Mouse (Mus musculus) CH12.LX (cell line): Measurements from ENCODE around the gene Tufm. TPM values are rescaled to one million over a fixed set of nuclear protein-coding genes. Genes with fewer than 3 reads are reported as not detected.

Experiments used
- DNase-seq: peaks from one replicate; pipeline ENCODE4 v3.0.0-alpha.2; 2013; ENCODE audit errors: extremely low read depth
- H3K27ac ChIP-seq: 2 replicates; pipeline ENCODE4 v1.5.1; 2012; ENCODE audit warnings: low read depth, mild to moderate bottlenecking, control low read depth, moderate library complexity; ENCODE audit not compliant: insufficient read depth
- H3K27me3 ChIP-seq: replicated peaks from 2 replicates; pipeline ENCODE3; 2012; ENCODE audit warnings: inconsistent platforms
- H3K36me3 ChIP-seq, 2 experiments: replicated peaks in 1 of 2; 2 replicates each; pipeline versions ENCODE3 to v1.6.1; 2012; ENCODE audit warnings: inconsistent platforms in 1 of 2, low read length in 1 of 2, mild to moderate bottlenecking in 1 of 2, mixed read lengths in 1 of 2, moderate library complexity in 1 of 2; ENCODE audit not compliant: control insufficient read depth in 1 of 2, insufficient read depth in 1 of 2
- H3K4me1 ChIP-seq, 2 experiments: 2 replicates each; pipeline ENCODE4 v1.6.1; 2012; ENCODE audit warnings: inconsistent platforms in 1 of 2, moderate library complexity in 1 of 2; ENCODE audit not compliant: insufficient read depth in 2 of 2, control insufficient read depth in 1 of 2
- H3K4me2 ChIP-seq: 2 replicates; pipeline ENCODE4 v1.6.1; 2012; ENCODE audit warnings: low read depth, mild to moderate bottlenecking, control low read depth; ENCODE audit not compliant: poor library complexity, insufficient read depth, severe bottlenecking
- H3K4me3 ChIP-seq, 3 experiments: fragments of 150-350 bp in 1 of 3; sonication (generic) in 1 of 3; replicated peaks in 1 of 3; 2 replicates each; pipeline versions ENCODE3 to v1.5.1; 2011 to 2012; ENCODE audit warnings: low read depth in 2 of 3, low read length in 2 of 3, mild to moderate bottlenecking in 2 of 3, moderate library complexity in 2 of 3, control low read depth in 1 of 3, improper control_type of control experiment in 1 of 3, inconsistent platforms in 1 of 3, mixed read lengths in 1 of 3; ENCODE audit not compliant: poor library complexity in 1 of 3
- H3K79me2 ChIP-seq: replicated peaks from 2 replicates; pipeline ENCODE4 v1.6.1; 2012; ENCODE audit warnings: mild to moderate bottlenecking, moderate library complexity; ENCODE audit not compliant: control insufficient read depth, poor library complexity, insufficient read depth, severe bottlenecking; ENCODE audit errors: extremely low read depth
- H3K9ac ChIP-seq: 2 replicates; pipeline ENCODE4 v1.6.1; 2012; ENCODE audit warnings: low read depth, mild to moderate bottlenecking, control low read depth, moderate library complexity; ENCODE audit not compliant: insufficient read depth
- H3K9me3 ChIP-seq: replicated peaks from 2 replicates; pipeline ENCODE3; 2012; ENCODE audit warnings: low read length, inconsistent platforms, mixed read lengths
- BHLHE40 ChIP-seq: IDR thresholded peaks from 2 replicates; pipeline ENCODE4 v1.6.1; 2011; ENCODE audit warnings: mild to moderate bottlenecking, low read depth, low read length, improper control_type of control experiment
- CHD1 ChIP-seq: IDR thresholded peaks from 2 replicates; pipeline ENCODE4 v1.6.1; 2012; ENCODE audit warnings: low read depth, low read length, improper control_type of control experiment, inconsistent platforms
- CHD2 ChIP-seq: IDR thresholded peaks from 2 replicates; pipeline ENCODE4 v1.6.1; 2011; ENCODE audit warnings: low read length, improper control_type of control experiment
- E2F4 ChIP-seq: IDR thresholded peaks from 2 replicates; pipeline ENCODE4 v1.6.1; 2011; ENCODE audit warnings: low read depth, low read length, improper control_type of control experiment; ENCODE audit not compliant: insufficient replicate concordance
- EP300 ChIP-seq: IDR thresholded peaks from 2 replicates; pipeline ENCODE4 v1.6.1; 2011; ENCODE audit warnings: low read length, improper control_type of control experiment
- GABPA ChIP-seq: IDR thresholded peaks from 2 replicates; pipeline ENCODE4 v1.6.1; 2012; ENCODE audit warnings: low read depth, low read length, improper control_type of control experiment, inconsistent platforms; ENCODE audit not compliant: insufficient replicate concordance
- JUN ChIP-seq: IDR thresholded peaks from 2 replicates; pipeline ENCODE4 v1.6.1; 2011; ENCODE audit warnings: low read depth, mild to moderate bottlenecking, low read length, improper control_type of control experiment, moderate library complexity; ENCODE audit not compliant: insufficient read depth
- JUND ChIP-seq: conservative IDR thresholded peaks from 2 replicates; pipeline ENCODE4 v1.6.1; 2011; ENCODE audit warnings: low read depth, low read length, improper control_type of control experiment
- KAT2A ChIP-seq: IDR thresholded peaks from 2 replicates; pipeline ENCODE4 v1.6.1; 2012; ENCODE audit warnings: low read length, improper control_type of control experiment, inconsistent platforms; ENCODE audit not compliant: insufficient replicate concordance
- MAFK ChIP-seq: IDR thresholded peaks from 2 replicates; pipeline ENCODE4 v1.6.1; 2011; ENCODE audit warnings: low read length, improper control_type of control experiment; ENCODE audit not compliant: insufficient replicate concordance
- MAX ChIP-seq: IDR thresholded peaks from 2 replicates; pipeline ENCODE4 v1.6.1; 2011; ENCODE audit warnings: low read length, improper control_type of control experiment
- MAZ ChIP-seq: IDR thresholded peaks from 2 replicates; pipeline ENCODE4 v1.6.1; 2012; ENCODE audit warnings: low read depth, mild to moderate bottlenecking, inconsistent platforms, low read length, improper control_type of control experiment, moderate library complexity
- MEF2A ChIP-seq: IDR thresholded peaks from 2 replicates; pipeline ENCODE4 v1.6.1; 2014; ENCODE audit warnings: low read depth, mild to moderate bottlenecking, inconsistent platforms, low read length, improper control_type of control experiment, borderline replicate concordance
- MXI1 ChIP-seq: IDR thresholded peaks from 2 replicates; pipeline ENCODE4 v1.6.1; 2011; ENCODE audit warnings: mild to moderate bottlenecking, low read depth, low read length, improper control_type of control experiment
- MYC ChIP-seq: IDR thresholded peaks from 2 replicates; pipeline ENCODE4 v1.6.1; 2011; ENCODE audit warnings: low read depth, mild to moderate bottlenecking, improper control_type of control experiment, low read length
- NELFE ChIP-seq: IDR thresholded peaks from 2 replicates; pipeline ENCODE4 v1.6.1; 2011; ENCODE audit warnings: low read depth, low read length, improper control_type of control experiment
- PAX5 ChIP-seq: IDR thresholded peaks from 2 replicates; pipeline ENCODE4 v1.6.1; 2012; ENCODE audit warnings: low read length, inconsistent platforms, mixed read lengths
- POLR2A ChIP-seq: IDR thresholded peaks from 2 replicates; pipeline ENCODE4 v1.6.1; 2011; ENCODE audit warnings: low read depth, mild to moderate bottlenecking, improper control_type of control experiment, low read length
- POLR2AphosphoS2 ChIP-seq: IDR thresholded peaks from 2 replicates; pipeline ENCODE4 v1.6.1; 2011; ENCODE audit warnings: low read depth, low read length, improper control_type of control experiment
- RCOR1 ChIP-seq: conservative IDR thresholded peaks from 2 replicates; pipeline ENCODE4 v1.6.1; 2012; ENCODE audit warnings: low read depth, mild to moderate bottlenecking, inconsistent platforms, low read length, improper control_type of control experiment
- TBP ChIP-seq: conservative IDR thresholded peaks from 2 replicates; pipeline ENCODE4 v1.6.1; 2011; ENCODE audit warnings: low read depth, low read length, improper control_type of control experiment
- TCF12 ChIP-seq: IDR thresholded peaks from 2 replicates; pipeline ENCODE4 v1.6.1; 2014; ENCODE audit warnings: low read depth, mild to moderate bottlenecking, inconsistent platforms, low read length, improper control_type of control experiment
- UBTF ChIP-seq: IDR thresholded peaks from 2 replicates; pipeline ENCODE4 v1.6.1; 2012; ENCODE audit warnings: low read depth, mild to moderate bottlenecking, inconsistent platforms, low read length, improper control_type of control experiment, moderate library complexity
- USF1 ChIP-seq: IDR thresholded peaks from 2 replicates; pipeline ENCODE4 v1.6.1; 2014; ENCODE audit warnings: low read depth, mild to moderate bottlenecking, inconsistent platforms, low read length, improper control_type of control experiment
- USF2 ChIP-seq: conservative IDR thresholded peaks from 2 replicates; pipeline ENCODE4 v1.6.1; 2011; ENCODE audit warnings: low read depth, low read length, improper control_type of control experiment
- ZC3H11A ChIP-seq: IDR thresholded peaks from 2 replicates; pipeline ENCODE4 v1.6.1; 2012; ENCODE audit warnings: low read depth, mild to moderate bottlenecking, inconsistent platforms, low read length, improper control_type of control experiment
- ZNF384 ChIP-seq: IDR thresholded peaks from 2 replicates; pipeline ENCODE4 v1.6.1; 2012; ENCODE audit warnings: low read depth, low read length, improper control_type of control experiment, inconsistent platforms
- dilution Hi-C: fragments of 300-500 bp; cut with MboI; formaldehyde crosslinking; loops from 2 replicates; pipeline ENCODE4 v1.14.3; 2020; ENCODE audit warnings: low sequenced_read_pairs; ENCODE audit not compliant: extremely low pct_unique_long_range_greater_than_20kb, extremely low pct_ligation_motif_present
- in situ Hi-C: fragments of 300-500 bp; cut with MboI; formaldehyde crosslinking; loops from 3 replicates; pipeline ENCODE4 v1.14.3; 2019; ENCODE audit warnings: low sequenced_read_pairs, low pct_ligation_motif_present, low pct_unique_long_range_greater_than_20kb, mixed read lengths
- polyA plus RNA-seq: library from polyadenylated mRNA; unstranded; fragments of >175 nt; gene quantifications from 2 replicates; pipeline ENCODE4 v1.2.1, GENCODE M21; 2012; ENCODE audit warnings: low read depth; ENCODE audit not compliant: insufficient read length
- total RNA-seq, 2 experiments: library from RNA; depleted of rRNA; stranded (reverse); fragments of 300-350 nt in 1 of 2; fragments of >200 nt in 1 of 2; gene quantifications; 2 replicates each; pipeline ENCODE4 v1.2.3; 2012 to 2014

Gene Tufm
- total and polyA plus RNA-seq, 3 experiments: 115 to 219 (median 156) TPM

- H3K4me1 ChIP-seq: peaks cover 7 to 20% of the 10 kb centered on the region in 2 experiments
- no peaks in the 10 kb centered on the region for H3K27me3 ChIP-seq
- H3K9me3 ChIP-seq: no peaks in the 10 kb centered on the region
- no peak overlapping the region for H3K4me3 ChIP-seq
- H3K27ac ChIP-seq: no peak overlapping the region
- TF ChIP-seq PAX5 (no peak), POLR2A (no peak), ZC3H11A (no peak), USF2 (no peak), BHLHE40 (no peak), TCF12 (no peak), JUND (no peak), ZNF384 (no peak), UBTF (no peak), E2F4 (no peak), JUN (no peak), RCOR1 (no peak), NELFE (no peak), MAX (no peak), USF1 (no peak), CHD1 (no peak), KAT2A (no peak), CHD2 (no peak)
- dilution Hi-C loops: no loop called here
- DNase-seq: no peak
- in situ Hi-C loops: no loop called here
- peaks cover 19% of the 10 kb centered on the region for H3K79me2 ChIP-seq
- no peak overlapping the region for H3K4me2 ChIP-seq
- peaks cover 12 to 13% of the 10 kb centered on the region in 2 experiments for H3K36me3 ChIP-seq
- H3K9ac ChIP-seq: no peak overlapping the region
Measured at GRCm38 (mm10) chr7:126504913-126505312, 17.8 kb downstream of the Tufm start.

GRCm38 (mm10) chr7:126507126-126507778 is 20.1 kb downstream of the Tufm start:
- Histone ChIP-seq H3K4me2 (no peak overlapping the region), H3K36me3 (no peaks in the 10 kb centered on the region), H3K27me3 (no peaks in the 10 kb centered on the region), H3K4me3 (no peak overlapping the region), H3K79me2 (no peaks in the 10 kb centered on the region), H3K27ac (no peak overlapping the region), H3K4me1 (peaks cover 0 to 10% of the 10 kb centered on the region in 2 experiments; a peak in 2 of 4 replicates), H3K9me3 (no peaks in the 10 kb centered on the region), H3K9ac (no peak overlapping the region)
- dilution Hi-C loops (no loop called here), in situ Hi-C loops (no loop called here)
- no peak for DNase-seq
- TF ChIP-seq RCOR1 (no peak), JUN (no peak), E2F4 (no peak), MYC (no peak), TCF12 (no peak), ZC3H11A (no peak), MXI1 (no peak), MAFK (no peak), EP300 (no peak), USF2 (no peak), KAT2A (no peak), MEF2A (no peak), JUND (no peak), GABPA (no peak), POLR2AphosphoS2 (no peak), USF1 (no peak), MAZ (no peak), TBP (no peak), MAX (no peak)
